Mouse (Mus musculus) ES-CJ7 (cell line): ENCODE results near the gene Gabrp.

ENCODE experiments used
- DNase-seq: peaks from one replicate; pipeline ENCODE4 v3.0.0; 2011; ENCODE audit warnings: low read depth, low spot score

Gene Gabrp

DNA sequence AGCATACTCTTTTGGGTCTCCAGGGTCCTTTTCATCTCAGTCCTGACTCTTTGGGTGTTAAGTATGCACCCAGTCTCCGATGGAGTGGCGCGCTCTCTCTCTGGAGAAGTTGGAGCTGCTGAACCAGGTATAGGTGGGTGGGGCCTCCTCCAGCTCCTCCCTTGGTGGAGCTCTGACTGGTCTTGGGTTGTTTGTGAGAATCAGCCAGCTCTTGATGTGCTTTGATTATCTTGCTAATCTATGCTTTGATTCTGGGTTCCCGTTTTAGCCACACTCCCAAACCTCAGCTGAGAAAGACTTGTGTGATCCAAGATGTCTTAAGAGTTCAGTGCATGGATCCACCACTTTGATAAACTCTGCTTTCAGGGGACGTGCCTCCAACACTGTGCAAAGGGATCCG, at the start of gene Gabrp:
Gene Gabrp, minus strand, starts transcription at position 101 of the 400 bp plus-strand sequence.
- DNase-seq: peak; percentile 68

GRCm38 (mm10) chr11:33627136-33627742, 48.5 kb upstream of the Gabrp start:
- DNase-seq: no peak

GRCm38 (mm10) chr11:33614218-33614617, 35.5 kb upstream of the Gabrp start:
- peak; percentile 81 for DNase-seq

DNA sequence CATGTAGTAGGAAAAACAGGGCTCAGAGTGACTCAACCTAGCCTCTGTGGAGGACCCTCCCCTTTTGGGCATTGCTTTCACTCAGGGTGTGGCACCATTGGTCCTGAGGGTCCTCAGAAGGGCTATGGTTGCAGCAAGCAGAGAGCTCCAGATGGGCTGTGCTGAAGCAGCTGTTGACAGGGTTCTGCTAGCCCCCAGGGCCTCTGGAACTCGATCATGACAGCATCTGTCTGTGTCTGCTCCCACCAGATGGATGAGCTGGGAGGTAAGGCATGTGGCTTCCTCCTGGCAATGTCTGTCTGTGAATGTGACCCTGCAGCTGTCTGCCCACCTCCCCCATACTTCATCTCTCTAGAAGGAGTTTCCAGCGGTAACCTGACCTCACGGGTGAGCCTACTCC, 29.0 kb upstream of the Gabrp start:
- peak; percentile 38 for DNase-seq

- DNase-seq: no peak
These were observed 24.4 kb upstream of the Gabrp start for GRCm38 (mm10) chr11:33603174-33603573.

- DNase-seq: no peak
These were observed 20.2 kb upstream of the Gabrp start, which contains the start of gene D130052B06Rik for GRCm38 (mm10) chr11:33598986-33599385. Gene D130052B06Rik, plus strand, starts transcription at chr11:33599302.

DNA sequence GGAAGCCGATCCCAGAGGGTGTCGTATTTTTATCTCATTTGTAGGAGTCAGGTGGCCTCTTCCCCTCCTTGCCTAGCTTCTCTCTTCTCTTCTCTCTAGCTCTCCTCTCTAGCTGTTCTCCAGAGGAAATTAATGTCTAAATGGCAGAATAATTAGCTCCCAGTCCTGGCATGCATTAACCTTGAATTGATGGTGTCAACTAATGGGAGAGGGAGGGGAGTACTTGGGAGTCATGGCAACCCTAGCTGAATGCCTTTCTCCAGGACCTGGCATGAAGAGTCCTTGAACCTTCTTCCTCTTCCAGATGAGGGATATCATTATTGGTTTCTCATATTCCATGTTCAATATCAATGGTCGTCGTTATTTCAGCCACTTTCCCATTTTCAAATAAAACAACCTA, 17.9 kb upstream of the Gabrp start:
- no peak for DNase-seq

DNA sequence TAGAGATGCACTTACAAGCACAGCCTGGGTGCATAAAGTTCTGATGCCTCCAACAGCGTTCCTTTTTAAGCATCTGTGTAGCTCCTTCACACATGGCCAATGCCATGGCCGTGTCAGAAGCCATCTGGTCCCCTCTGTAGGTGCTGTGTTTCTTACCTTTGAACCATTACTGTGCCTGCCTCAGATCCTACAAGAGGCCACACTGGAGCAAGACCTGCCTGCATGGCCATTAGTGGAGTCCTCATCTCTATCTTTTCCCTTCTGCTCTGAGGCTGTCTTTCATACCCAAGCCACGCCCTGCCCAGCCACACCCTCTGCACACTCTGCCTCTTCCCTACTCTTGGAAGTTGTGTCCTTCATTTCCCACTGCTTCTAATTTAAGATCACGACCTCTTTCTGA, 14.1 kb upstream of the Gabrp start:
- no peak for DNase-seq

DNA sequence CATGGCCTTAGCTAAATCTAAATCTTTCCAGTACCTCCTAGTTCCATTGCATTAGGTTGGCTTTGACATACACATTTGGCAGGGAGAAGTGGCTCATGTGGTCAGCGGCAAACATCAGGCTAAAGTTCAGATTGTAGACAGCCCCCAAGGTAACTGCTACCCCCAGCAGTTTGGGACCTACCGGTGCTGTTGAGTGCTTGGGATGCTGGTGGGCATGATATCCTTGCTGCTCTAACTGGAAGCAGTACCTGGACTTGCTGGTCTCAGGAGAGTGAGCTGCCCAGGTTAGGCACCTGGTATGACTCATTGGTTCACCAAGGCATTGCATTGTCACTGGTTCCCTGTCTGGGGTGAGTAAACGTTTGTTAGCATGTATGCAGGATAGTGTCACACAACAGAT, 12.0 kb upstream of the Gabrp start:
- DNase-seq: no peak

DNA sequence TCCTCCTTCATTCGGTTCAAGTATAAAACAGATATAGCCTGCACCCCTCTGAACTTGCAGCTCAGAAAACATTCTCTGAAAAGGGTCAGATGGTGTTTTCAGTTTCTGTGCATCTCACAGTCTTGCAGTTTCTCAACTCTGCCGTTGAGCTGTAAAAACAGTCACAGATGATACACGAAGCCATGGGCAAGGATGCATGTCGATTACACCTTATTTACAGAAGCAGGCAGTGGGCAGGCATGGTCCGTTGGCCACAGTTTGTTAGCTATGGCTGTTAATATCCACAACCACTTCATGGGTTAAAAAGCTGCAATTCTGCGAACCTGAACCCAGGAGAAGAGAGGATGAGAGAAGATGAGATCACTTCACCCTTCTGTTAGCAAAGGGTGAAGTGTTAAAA, 7.9 kb upstream of the Gabrp start:
- no peak for DNase-seq

- no peak for DNase-seq
These were observed 862 bp upstream of the Gabrp start for GRCm38 (mm10) chr11:33579621-33580020.

- DNase-seq: peak; percentile 66
These were observed 3.8 kb downstream of the Gabrp start for GRCm38 (mm10) chr11:33574944-33575343.

DNA sequence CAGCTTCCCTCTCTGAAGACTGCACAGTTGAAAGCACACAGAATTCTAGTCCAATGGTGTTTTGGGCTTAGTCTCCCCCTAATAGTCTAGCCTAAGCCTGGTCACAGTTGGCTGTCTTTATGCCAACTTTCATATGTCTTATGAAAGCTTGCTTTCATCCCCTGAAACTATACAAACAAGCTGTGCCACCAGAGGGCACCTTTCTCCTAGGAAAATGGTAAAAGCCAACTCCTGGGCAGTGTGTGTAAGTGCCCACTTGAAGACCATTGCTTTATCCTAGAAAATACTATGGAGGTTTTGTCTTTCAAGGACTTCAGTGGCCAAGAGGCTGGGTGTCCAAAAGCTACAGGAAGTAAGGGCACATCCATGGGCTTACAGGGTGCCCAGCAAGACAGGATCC, 8.3 kb downstream of the Gabrp start:
- no peak for DNase-seq

DNA sequence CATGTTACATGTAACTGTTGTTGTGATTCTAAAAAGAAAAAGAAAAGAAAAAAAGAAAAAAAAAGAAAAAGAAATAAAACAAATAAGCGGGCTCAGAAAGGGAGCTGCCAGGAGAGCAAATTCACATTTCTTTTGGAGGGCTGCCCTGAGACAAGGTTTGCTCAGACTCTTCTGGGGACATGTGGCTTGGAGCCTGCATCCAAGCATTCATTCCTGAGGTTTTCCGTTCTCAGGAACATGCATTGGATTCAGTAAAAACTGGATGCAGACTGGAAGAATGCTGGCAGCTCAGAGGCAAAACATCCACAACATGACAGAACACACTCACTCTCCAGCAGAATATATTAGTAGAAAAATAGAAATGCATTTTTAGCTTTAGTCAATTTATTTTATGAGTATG, 14.8 kb downstream of the Gabrp start:
- no peak for DNase-seq

- peak; percentile 88 for DNase-seq
These were observed 24.6 kb downstream of the Gabrp start for GRCm38 (mm10) chr11:33554123-33554522.

- DNase-seq: peak; percentile 88
These were observed 27.7 kb downstream of the Gabrp start for GRCm38 (mm10) chr11:33550861-33551560.

DNA sequence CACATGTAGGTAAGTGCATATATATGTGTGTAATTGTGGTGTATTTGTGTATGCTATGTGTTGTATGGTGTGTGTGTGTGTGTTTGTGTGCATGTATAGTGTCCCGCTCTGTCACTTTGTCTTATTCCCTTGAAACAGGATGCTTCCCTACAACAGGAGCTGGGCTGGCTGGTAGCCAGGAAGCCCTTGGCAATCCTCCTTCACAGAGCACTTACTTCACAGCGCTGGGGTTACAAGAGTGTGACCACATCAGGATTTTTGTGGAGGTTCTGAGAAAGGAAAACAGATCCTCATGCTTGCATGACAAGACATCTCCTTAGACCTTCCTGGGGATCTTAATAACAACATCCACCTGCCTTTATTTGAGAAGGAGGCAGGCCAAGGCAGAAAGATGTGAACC, 31.4 kb downstream of the Gabrp start:
- DNase-seq: no peak

GRCm38 (mm10) chr11:33544945-33545344, 33.8 kb downstream of the Gabrp start:
- peak; percentile 54 for DNase-seq

DNA sequence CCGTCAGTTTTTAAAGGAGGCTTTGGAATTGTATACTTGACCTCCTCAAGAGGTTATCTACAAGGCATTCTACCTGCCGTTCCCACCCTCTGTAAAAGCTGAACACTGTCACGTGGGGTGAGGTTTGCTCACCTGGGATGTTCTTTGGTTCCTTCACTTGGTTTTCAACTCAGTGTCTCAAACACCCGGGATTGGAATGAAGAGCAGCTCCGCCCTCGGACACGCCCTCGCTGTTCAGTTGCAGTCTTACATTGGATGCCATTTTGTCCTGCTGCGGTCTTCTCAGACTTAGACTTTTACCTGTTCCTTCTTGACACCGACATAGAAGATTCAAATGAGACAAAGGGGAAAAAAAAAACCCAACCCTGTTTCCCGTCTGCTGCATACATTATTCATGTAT, 34.6 kb downstream of the Gabrp start:
- peak; percentile 98 for DNase-seq

DNA sequence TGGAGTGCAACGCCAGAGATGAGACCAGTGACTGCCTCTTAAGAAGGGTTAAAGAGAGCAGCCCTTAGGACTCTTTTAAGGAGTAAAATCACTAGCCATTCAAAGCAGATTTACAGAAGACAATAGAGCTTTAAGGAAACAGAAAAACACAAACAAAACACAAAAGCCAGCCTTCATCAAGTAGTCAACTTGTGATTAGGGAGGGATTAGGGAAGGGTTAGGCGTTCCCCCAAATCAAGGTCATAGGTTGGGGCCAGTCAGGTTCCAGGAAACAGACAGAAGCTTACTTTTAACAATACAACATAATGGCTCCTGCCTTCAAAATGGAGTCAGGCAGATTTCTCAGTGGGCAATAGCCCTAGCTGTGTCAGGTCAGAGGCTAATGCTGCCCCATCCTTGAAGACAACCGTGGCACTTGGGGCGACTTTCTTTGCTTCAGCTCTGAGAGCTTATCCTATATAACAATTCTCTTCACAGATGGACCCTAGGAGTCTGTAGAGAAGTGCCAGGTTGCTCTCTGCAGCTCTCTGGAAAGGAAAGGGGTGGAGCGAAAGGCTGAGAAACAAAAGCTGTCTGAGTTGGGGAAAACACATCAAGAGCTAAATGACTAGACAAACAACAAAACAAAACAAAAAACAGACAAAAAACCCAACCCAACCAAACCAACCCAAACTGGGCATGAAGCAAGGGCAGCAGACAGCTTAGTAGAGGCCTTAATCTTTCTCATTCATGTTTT, 41.2 kb downstream of the Gabrp start:
- peak; percentile 99 for DNase-seq

DNA sequence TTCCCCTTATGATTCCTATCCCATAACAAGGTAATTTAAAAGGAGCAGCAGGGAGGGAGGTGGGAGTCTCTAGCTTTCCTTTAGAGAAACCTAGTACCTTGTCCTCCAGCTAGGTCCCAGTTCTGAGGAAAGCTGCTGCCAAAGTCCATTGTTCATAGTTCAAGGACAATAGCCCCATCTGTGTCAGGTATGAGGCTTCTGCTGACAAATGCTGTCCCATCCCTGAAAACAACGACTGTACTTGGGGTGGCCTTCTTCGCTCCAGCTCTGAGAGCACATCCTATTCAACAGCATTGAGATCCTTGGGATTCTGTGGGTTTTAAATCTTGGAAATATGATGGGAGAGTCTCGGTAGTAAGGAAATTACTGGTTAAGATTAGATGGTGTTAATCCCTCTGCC, 42.1 kb downstream of the Gabrp start:
- peak; percentile 72 for DNase-seq

- peak; percentile 92 for DNase-seq
These were observed 44.2 kb downstream of the Gabrp start for GRCm38 (mm10) chr11:33534541-33534940.

DNA sequence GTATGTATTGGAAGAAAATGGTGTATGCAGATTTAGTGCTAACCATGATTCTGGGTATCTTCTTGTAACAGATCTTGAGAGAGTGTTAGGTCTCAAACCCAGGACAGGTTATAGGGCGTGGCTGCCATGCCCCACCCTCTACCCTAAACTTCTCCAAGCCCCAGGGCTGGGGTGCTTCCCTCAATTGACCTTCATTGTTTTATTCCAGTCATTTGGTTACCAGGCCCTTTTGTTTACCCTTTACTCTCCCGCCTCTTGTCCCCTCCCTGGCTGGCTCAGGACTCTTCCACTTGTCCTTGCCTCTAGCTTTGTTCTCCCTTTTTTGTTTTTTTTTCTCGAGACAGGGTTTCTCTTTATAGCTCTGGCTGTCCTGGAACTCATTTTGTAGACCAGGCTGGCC, 45.2 kb downstream of the Gabrp start:
- peak; percentile 96 for DNase-seq
